Mouse (Mus musculus) frontal cortex, postnatal 10 days (tissue): ENCODE measurements at regions not wholly inside any gene's neighbourhood (a gene's known extent, or its start where the extent isn't known, plus 50 kb on each side); places are given as distances from the start of the nearest gene placed in this dataset.

ENCODE experiments used
- DNase-seq, 2 experiments: peaks; one replicate each; pipeline ENCODE4 v3.0.0; 2022; ENCODE audit warnings: low spot score in 2 of 2, mixed read lengths in 1 of 2

DNA sequence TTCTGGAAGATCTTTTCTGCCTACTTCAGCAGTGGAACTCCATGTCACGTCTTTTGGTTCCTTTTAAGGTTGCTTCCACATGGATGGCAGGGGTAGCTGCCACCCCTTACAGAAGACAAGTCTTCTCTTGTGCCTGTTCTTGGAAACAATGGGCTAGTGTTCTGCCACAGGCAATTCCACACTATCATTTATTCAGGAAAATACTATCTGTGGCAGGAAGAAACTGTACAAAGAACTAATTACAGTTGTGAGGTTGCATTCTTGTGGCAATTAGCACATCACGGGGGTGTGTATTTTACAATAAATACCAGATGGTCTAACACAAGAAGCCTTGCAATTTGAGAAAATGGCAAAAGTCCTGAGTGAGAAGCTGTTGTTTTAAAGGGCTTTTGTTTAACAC lies 489.8 kb downstream of the Ccdc50 start:
- DNase-seq: no peak

- DNase-seq: no peak
These were observed 490.3 kb downstream of the Ccdc50 start for GRCm38 (mm10) chr16:27878950-27879349.

DNA sequence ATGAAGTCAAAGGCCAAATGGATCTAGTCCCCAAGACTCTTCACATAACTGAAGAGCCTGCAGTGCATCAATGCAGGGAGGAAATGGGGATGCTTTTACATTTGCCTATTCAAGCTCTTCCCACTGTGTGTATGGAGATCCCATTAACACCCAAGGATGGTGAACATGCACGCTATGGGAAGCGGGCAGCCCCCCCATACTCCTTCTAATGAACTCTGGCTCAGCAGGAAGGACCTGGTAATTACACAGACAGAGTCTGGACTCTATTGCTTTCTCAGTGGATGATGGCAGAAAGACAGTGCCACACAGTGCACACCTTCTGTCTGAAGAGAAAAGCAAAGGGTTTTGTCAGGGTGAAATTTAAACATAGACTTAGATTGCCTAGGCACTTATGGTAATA lies 495.7 kb downstream of the Ccdc50 start:
- DNase-seq: no peak

DNA sequence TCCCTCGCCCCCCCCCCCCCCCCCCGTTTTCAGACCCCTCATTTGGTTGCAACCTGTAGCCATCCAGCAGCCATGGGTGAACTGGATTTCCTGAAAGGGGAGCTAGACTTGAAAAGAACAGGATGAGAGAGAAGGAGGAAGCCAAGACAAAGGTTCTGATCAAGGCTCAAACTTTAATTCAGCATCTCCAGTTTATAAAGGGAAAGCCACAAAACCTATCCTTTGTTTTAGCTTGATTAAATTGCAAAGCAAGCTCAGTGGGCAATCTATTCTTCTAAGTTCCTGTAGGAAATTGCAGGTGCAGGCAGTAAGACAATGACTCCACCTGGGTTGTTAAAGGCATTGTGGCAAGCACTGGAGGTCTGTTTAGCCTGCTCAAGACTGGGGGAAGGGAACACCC lies 517.4 kb downstream of the Ccdc50 start:
- DNase-seq: no peak

DNA sequence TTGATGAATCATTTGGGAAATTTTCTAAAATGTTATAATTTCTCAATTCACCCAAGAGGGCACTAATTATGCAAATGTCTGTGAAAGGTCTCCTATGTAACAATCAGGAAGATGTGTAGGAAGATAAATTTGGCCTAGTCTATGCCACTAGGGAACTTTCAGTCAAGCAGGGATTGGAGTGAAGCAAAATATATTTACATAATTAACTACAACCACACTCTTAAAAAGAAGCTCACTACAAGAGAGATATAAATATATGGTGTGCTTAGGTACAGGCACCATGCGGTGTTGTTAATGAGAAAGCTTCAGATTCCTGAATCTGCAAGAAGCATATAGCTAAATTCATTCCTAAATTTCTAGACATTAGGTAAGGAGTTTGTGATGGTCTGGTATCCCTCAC lies 526.8 kb downstream of the Ccdc50 start:
- DNase-seq: no peak

- no peak for DNase-seq
These were observed 537.1 kb downstream of the Ccdc50 start for GRCm38 (mm10) chr16:27925528-27926360.

- no peak for DNase-seq
These were observed 537.6 kb downstream of the Ccdc50 start for GRCm38 (mm10) chr16:27926361-27926651.

GRCm38 (mm10) chr16:27949291-27949690 lies 560.6 kb downstream of the Ccdc50 start:
- no peak for DNase-seq

- DNase-seq: peak in 1 of 2 experiments; percentile 7
These were observed 561.1 kb downstream of the Ccdc50 start for GRCm38 (mm10) chr16:27949811-27950210.

GRCm38 (mm10) chr16:27962811-27963210 lies 574.1 kb downstream of the Ccdc50 start:
- DNase-seq: no peak

DNA sequence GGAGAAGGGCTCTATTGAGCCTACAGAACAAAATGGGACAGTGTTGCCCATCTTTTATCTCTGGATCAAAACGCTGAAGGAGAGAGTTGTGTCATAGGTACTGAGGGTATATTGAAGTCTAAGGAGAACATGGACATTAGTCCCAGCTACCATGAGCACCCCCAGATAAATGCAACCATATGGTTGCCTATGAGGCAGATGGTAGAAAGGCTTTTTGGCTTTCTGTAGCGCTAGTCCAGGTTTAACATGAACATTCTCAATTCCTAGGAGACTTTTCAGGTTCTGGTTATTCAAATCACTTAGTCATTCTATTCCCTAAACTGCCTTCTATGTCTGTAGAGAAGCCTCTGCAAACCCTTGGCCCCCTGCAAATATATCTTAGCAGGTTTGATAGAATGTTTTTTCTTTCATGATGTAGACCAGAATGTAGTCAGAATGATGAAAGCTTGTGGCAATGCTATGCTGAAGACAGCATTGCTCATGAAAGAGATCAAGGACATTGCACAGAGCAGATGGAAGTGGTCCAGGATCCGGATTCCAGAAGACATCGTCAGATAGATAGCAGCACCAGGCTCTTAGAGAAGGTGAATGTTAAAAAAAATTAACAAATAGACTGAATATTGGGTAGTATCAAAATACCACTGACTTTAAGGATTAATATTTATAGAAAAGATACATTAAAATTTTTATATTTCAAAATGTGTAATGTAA lies 590.2 kb downstream of the Ccdc50 start:
- DNase-seq: no peak

DNA sequence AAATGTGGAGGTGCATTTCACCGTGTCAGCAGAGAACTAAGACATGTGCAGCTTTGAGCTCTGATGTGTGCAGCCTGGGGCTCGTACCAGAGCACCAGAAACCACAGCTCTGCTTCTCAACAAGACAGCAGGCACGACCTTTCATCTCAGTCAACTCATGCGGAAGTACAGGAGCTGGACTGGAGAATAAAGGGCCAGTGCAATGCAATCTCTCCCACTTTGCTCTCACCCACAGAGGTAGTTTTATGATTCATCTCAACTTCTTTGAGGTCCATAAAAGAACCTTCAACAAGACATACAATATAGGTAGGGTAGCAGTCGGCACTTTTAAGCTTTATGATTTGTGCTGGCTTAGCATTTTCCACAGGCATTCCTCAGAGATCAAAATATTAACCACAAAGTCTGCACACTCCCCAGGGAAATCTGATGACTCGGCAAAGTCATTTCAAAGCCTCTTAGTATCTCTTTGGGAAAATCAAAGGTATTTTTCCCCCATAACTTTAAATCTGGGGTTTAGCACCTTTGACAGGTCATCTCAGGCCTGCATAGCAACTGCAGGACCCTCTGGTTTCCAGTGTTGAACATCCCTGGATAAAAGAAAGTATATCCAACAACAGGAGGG lies 626.7 kb downstream of the Ccdc50 start:
- DNase-seq: no peak

DNA sequence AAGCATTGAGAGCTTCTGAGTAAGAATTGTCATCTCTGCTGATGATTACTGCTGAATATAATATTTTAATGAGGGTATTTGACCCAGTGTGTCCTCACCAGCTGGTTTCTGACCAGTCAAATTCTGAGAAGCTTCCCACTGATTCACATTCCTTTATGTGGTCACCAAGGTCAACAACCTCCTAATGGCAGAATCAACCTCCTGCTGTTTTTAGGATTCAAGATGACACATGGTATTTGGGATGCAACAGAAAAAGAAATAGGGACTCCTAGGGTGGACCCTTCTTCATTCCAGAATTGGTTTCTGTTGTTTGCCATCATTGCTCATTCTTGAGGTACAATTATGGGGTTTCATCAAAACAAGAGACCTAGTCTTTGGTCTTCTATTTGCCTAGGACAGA lies 629.6 kb downstream of the Ccdc50 start:
- DNase-seq: no peak

- no peak for DNase-seq
These were observed 650.3 kb downstream of the Ccdc50 start for GRCm38 (mm10) chr16:28038954-28039353.

DNA sequence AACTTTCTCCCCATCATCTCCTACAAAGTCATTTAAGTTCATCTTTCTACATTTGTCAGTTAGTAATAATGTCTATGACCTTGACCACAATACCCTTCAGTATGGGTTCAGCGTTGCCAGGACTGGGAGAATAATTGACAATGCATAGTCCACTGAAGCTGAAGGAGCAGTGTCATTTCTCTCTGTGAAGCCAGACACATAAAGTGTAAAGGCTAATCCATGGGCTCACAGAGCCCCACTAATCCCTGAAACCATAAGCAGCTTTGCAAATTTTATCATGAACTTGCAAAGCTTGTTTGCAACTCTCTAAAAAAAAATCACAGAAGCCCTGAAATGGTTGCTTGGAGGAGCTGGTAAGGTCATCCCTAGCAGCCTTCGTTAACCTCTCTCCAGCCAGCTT lies 654.4 kb downstream of the Ccdc50 start:
- DNase-seq: no peak

DNA sequence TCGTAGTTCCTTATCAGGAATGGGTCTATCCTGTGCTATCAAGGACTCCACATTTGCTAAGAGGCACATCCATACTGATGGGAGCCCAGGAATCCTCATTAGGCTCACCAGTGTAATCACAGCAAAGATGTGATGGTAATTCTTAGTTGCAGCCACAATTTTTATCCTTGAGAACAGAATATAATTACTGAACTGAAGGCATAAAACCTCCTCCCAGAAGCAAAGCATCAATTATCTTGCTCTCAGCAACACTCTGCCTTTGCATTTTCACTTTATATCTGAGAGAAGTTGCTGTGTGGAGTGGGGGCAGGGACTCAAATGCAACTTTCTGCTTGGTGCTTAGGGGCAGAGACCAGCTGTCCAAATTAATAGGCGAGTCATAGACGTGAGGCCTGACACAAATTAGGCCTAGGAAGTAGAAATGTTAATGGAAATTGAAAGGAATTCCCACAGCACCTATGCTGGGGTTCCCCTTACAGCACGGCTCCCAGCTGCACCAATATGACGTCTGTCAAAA lies 676.2 kb downstream of the Ccdc50 start:
- no peak for DNase-seq

DNA sequence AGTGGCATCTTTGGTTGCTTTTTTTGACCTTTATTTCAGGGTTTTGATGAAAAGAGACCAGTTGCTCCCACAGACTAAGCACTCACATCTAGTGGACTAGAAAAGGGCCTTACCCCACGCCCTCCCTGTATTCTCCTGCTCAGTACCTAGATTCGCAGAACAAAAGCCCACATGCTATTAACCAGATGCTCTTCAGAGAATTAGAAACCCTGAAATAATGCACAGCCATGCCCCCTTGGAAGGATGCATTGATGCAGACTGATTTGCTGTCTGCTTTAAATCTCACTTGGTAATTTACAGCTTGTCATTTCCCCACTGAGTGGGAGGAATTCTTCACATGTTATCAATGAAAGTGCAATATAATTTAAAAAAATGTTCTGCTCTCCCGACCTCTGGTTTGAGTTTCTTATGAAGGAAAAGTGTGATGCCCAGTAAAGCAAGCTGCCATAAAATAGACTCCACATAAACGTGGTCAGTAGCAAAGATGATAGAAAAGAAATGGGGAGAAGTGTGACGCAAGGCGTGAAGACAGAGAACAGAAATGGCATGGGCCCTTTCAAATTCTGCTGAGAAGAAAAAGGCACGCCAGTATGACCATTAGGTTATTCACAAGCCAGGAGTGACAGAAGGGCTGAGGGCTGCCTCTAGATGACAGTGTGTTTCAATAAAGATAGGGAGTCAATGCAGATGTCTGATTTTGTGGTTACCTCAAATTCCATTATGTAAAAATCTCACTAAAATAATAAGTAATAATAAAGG lies 669.8 kb downstream of the Fgf12 start:
- no peak for DNase-seq

- no peak for DNase-seq
These were observed 663.3 kb downstream of the Fgf12 start for GRCm38 (mm10) chr16:28089489-28090134.

DNA sequence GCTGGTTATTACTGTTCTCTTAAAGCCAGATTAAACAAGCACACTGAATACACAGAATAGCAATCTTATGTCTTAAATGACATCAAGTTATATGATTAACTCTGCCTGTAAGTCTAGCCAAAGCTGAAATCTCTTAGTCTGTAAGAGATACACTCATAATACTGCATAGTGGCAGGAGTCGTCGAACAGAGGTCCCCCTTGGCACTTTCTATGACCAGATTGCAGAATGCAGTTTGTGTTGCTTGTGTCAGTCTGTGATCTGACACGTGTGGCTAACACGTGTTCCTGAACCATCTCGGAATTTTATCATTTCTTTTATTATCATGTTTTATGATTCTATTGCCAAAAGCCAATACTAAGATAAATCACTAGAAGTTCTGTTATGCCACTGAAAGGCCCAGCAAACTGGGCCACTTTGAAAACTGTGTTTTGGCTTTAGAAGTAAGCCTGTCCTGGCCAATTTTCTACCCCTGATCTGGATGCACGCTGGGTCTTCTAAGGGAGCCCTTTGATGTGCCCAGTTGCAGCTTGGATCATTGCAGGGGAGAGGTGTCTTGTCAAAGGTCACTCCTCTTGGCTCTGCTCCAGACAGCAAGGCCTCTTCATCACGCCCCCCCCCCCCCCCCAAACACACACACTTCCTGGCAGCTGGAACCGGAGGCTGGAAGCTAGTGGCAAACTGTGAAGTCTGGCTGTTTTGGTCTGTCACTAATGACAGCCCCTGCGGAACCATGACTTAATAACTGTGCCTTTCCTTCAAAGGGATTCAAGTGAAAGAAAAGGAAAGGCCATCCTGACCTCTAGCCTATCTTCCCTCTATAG lies 648.4 kb downstream of the Fgf12 start:
- DNase-seq: no peak

DNA sequence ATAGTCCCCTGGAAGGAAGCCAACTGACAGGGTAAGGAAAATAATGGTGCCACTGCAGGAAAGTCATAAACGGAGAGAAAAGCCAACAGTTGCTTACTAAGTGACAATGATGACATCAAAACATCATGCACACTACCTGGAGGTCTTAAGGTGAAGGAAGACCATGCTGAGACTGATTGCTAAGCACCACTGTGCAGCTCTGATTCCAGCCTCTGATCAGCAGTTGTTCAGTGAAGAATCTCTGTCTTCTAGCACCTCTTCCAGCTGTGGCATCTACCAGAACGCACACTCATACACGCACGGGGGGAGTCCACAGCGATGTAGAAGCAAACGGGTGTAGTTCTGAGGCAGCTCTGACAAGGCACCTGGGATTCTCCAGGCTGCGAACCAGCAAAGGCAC lies 647.8 kb downstream of the Fgf12 start:
- DNase-seq: no peak

GRCm38 (mm10) chr16:28105866-28106265 lies 647.0 kb downstream of the Fgf12 start:
- DNase-seq: no peak
